Mouse (Mus musculus): Measurements from ENCODE around the gene Rere.

The Rere gene

DNA sequence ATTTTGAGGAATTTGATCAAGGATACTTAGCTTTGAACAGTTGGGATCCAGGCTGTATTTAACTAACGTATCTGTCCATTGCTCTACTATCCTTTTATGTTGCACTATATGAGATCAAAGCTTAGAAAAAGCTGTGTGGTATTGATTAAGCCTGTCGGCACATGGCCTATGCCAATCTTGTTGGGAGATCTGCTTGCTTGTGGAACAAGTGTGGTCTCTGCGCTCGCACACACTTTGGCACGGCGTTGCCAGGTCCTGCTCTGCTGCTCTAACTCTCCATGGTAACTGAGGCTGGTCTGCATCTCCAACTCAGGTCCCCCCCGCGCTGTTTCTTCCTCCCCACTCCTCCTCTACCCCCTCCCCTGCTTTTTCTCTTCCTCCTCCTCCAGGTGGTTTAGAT, 112.2 kb downstream of the Rere start:
- no peak for DNase-seq

GRCm38 (mm10) chr4:150394091-150394490, 112.6 kb downstream of the Rere start:
- no peak for DNase-seq

DNA sequence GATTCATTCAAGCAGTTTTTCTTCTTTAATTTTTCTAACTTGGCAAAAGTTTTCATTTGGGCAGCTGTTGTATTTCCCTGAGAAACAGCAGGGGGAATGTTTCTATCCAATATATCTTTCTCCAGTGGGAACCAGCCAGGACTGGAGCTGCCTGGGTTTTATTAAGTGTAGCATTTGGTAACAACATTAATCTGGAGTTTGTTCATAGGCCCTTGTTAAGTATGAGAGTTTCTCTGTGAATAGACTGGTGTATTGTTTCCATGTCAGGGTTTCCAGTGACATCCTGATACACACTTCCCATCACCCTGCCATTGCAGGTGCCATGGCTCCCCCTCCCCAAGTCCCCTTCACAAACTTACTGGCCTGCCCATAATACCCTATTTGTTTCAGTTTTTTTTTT, 114.9 kb downstream of the Rere start:
- no peak for DNase-seq

GRCm38 (mm10) chr4:150396826-150397620, 115.6 kb downstream of the Rere start:
- DNase-seq = no peak

- DNase-seq = no peak
Observed at GRCm38 (mm10) chr4:150399032-150399431, 117.6 kb downstream of the Rere start.

GRCm38 (mm10) chr4:150401830-150402607, 120.6 kb downstream of the Rere start:
- DNase-seq = no peak

GRCm38 (mm10) chr4:150402608-150402985, 121.2 kb downstream of the Rere start:
- DNase-seq = no peak

DNA sequence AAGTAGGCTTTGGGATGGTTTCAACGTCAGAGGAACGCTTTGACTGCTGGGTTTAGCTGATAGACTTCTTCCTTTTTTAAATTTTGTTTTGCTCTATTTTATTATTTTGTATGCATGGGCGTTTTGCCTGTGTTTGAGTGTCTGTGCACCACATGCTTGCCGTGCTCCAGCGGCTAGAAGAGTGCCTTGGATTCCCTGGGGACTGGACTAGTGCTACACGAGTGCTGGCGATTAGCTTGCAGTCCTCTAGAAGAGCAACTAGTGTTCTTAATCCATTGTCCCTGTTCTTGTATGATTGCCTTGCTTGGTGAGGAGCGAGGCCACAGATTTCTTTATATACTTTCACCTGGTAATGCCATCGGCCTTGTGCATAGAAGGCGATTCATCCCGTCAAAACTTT, 122.5 kb downstream of the Rere start:
- DNase-seq = no peak

DNA sequence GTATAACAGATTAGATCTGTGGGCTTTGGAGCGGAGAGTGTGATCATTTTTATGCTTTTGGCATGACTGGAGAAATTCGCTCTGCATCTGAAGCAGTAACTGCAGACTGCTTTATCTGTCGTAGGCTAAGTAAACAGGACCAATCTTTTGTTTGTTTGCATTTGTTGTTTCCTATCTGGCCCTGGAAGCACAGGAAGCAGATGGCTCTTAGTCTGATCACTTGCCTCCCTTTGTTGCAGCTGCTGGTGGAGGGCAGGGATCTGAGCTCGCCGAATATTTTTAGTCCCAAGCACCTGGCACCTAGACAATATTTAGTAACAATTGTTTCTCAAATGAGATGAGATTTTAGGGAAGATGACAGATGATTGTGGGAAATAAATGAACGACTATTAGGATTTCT, 123.1 kb downstream of the Rere start:
- DNase-seq = no peak

DNA sequence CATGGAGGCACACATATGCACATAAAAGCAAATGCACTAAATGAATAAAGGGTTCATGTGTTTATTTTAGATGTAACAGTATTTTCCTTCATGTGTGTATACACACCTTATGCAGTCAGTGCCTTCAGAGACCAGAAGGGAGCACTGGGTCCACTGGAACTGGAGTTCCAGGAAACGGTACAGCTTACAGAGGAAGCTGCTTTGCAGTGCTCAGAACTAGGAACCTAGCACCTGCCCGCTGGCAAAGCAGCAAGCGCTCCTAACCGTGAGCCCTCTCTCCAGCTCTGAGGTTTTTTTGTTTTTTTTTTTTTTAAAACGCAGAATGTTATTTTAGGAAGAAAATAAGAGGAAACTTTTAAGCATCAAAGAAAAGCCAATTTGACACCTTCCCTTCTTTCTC, 124.3 kb downstream of the Rere start:
- no peak for DNase-seq

DNA sequence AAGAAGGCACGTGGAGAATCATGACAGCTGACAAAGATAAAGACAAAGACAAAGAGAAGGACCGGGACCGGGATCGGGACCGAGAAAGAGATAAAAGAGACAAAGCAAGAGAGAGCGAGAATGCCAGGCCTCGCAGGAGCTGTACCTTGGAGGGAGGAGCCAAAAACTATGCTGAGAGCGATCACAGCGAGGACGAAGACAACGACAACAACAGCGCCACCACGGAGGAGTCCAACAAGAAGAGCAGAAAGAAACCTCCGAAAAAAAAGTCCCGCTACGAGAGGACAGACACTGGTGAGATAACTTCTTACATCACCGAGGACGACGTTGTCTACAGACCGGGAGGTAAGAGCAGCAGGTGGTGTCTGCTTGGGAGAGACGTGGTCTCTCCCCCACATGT, 124.9 kb downstream of the Rere start:
- no peak for DNase-seq

- no peak for DNase-seq
Observed at GRCm38 (mm10) chr4:150406821-150407220, 125.4 kb downstream of the Rere start.

GRCm38 (mm10) chr4:150414296-150414695, 132.8 kb downstream of the Rere start:
- no peak for DNase-seq

- DNase-seq = no peak
Observed at GRCm38 (mm10) chr4:150414759-150415158, 133.3 kb downstream of the Rere start.

- no peak for DNase-seq
Observed at GRCm38 (mm10) chr4:150415227-150415969, 134.0 kb downstream of the Rere start.

GRCm38 (mm10) chr4:150420576-150421263, 139.3 kb downstream of the Rere start:
- DNase-seq = no peak

DNA sequence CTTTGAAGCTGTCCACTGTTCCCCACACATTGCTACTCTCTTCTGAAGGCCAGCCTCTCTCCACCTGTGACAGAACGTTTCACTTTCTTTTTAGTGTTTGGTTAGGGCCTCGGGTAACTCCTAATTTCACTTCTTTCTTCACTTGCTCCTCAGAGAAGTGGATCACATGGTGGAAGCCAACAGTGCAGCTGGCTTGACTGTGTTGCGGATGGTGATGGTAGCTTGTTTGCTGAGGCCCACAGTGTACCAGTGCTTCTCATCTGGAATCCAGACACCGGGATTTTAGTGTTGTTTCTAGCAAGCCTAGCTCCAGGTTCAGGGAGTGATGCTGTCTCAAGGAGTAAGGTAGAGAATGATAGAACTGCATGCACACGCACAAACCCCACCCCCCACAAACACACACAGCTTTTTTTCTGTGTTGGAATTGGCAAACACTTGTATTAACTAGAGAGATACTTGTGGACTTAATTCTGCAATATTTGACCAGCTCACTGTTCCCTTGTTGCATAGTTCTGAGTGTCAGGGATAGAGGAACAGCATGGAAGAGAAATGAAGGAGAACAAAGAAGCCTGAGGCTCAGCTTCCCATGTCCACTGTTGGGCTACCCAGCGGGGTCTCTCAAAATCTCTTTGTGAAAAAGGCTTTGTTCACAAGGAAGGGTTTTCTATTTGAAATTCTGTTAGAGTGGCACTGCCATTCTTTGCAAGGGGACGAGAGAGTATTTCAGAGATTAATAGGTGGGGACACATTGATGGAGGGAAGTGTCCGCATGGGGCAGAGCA, 144.8 kb downstream of the Rere start:
- no peak for DNase-seq

DNA sequence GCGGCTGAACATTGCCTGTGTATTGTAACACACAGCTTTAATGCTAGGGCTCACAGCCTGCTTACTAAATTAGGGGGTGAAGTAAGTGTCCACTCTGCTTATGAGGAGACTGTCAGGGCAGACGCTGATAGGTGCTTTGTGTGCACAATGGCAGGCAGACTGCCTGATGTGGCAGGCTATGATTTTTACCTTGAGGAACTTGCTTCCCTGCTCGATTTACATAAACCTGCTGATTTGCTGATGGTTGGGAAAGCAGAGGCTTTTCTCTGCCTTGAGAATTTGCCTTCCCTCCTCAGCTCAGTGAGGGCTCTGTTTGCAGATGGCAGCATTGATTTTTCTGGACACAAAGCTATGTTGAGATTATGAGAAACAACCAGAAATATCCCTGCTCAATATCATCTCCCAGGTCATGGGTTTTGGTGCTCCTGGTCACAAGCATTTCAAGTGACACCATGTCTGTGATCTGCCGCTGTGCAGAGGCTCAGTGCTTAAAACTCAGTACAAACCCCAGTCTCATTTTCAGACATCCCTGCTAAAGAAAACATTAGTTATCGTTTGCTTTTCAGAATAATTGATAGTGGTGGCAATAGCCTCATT, 145.5 kb downstream of the Rere start:
- DNase-seq = no peak

DNA sequence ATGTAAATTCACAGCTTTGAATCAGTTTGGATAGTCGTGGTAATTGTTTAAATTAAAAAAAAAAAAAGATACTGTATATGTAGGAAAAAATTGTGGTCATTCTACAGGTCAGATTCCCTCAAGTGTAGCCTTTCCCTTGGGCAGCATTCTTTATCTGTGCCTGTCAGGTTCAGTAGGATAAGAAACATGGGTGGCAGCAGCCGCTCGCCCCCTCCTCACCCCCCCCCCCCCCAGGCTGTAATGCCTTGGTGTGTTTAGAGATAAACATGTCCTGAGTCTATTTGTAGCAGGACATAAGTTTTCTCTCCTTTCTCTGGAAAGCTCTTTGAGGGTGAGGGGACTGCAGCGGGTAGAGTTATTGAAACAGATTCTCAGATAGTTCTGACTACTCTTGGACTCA, 147.3 kb downstream of the Rere start:
- DNase-seq = no peak

DNA sequence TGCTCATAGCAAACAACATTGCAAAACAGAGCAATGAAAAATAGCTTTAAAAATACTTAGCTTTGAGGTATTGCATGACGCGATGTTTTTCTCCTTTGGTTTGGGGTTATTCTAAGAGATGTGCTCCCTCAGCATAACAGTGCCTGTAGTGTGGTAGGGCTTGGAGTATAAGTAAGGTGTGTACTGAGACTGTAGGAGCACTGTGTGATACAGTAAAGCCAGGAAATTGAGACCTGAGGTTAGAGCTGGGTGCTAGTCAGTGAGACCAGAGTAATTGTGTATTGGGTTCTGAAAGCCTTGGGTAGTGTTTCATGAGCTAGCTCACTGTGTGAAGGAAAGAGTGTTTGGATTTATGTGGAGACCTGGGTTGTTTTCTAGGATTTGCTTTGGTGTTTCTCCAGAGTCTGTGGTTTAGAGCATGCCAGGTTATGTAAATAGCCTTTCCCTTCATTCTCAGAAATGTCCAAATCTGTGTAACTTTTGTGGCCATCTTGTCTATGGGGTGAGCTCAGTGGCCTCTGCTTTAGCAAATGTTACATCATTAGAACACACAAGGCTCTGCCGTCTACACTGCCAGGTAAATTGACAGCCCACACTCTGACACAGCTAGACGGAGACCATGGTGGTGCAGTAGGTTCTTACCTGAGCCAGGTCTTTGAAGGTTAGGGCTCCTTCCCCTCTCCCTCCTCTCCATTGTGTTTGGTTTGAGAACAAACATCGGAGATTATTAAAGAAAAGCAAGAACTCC, 152.6 kb downstream of the Rere start:
- no peak for DNase-seq

GRCm38 (mm10) chr4:150435590-150435989, 154.1 kb downstream of the Rere start:
- DNase-seq = no peak
